Mouse (Mus musculus) olfactory bulb, adult 2 months (tissue): ENCODE measurements around the gene Tmem127.

Source experiments
- CTCF ChIP-seq: fragments of 200-500 bp; IDR thresholded peaks from 2 replicates; pipeline ENCODE4 v1.5.1; 2012; ENCODE audit warnings: low read depth, mild to moderate bottlenecking, low read length, moderate library complexity; ENCODE audit not compliant: insufficient read depth
- POLR2A ChIP-seq: fragments of 200-500 bp; IDR thresholded peaks from 2 replicates; pipeline ENCODE4 v1.6.1; 2012; ENCODE audit warnings: mild to moderate bottlenecking, low read depth, low read length, moderate library complexity; ENCODE audit not compliant: insufficient read depth

GRCm38 (mm10) chr2:127304609-127305210 is 57.0 kb downstream of the Tmem127 start:
- no peak for TF ChIP-seq POLR2A
- TF ChIP-seq CTCF: no peak
